Mouse (Mus musculus) urinary bladder, adult 18-20 months (tissue): ENCODE data around the gene Gm266.

Source experiments
- DNase-seq, 2 experiments: peaks; one replicate each; pipeline ENCODE4 v3.0.0; 2022; ENCODE audit warnings: low spot score in 2 of 2, mixed read lengths in 2 of 2

The Gm266 gene

GRCm38 (mm10) chr12:111503063-111503567, 17.5 kb upstream of the Gm266 start:
- no peak for DNase-seq

GRCm38 (mm10) chr12:111500725-111501124, 15.1 kb upstream of the Gm266 start:
- no peak for DNase-seq

GRCm38 (mm10) chr12:111499617-111500016, 14.0 kb upstream of the Gm266 start:
- no peak for DNase-seq

GRCm38 (mm10) chr12:111497076-111497475, 11.5 kb upstream of the Gm266 start:
- DNase-seq = no peak

- DNase-seq = no peak
These were observed 9.3 kb upstream of the Gm266 start for GRCm38 (mm10) chr12:111494931-111495330.

- no peak for DNase-seq
These were observed 3.7 kb upstream of the Gm266 start for GRCm38 (mm10) chr12:111489261-111489865.

GRCm38 (mm10) chr12:111486455-111486854, 832 bp upstream of the Gm266 start:
- DNase-seq = no peak

- DNase-seq = no peak
These were observed 474 bp downstream of the Gm266 start for GRCm38 (mm10) chr12:111485046-111485651.

GRCm38 (mm10) chr12:111479917-111480316, 5.7 kb downstream of the Gm266 start:
- no peak for DNase-seq

GRCm38 (mm10) chr12:111478924-111479323, 6.7 kb downstream of the Gm266 start:
- DNase-seq = no peak

GRCm38 (mm10) chr12:111474893-111475643, 10.6 kb downstream of the Gm266 start:
- peak in 1 of 2 experiments; percentile 70 for DNase-seq

- no peak for DNase-seq
These were observed 11.2 kb downstream of the Gm266 start for GRCm38 (mm10) chr12:111474384-111474783.

GRCm38 (mm10) chr12:111472886-111473285, 12.7 kb downstream of the Gm266 start:
- no peak for DNase-seq

- DNase-seq = no peak
These were observed 13.9 kb downstream of the Gm266 start for GRCm38 (mm10) chr12:111471721-111472120.

GRCm38 (mm10) chr12:111471119-111471518, 14.5 kb downstream of the Gm266 start:
- DNase-seq = no peak

- DNase-seq = no peak
These were observed 16.1 kb downstream of the Gm266 start for GRCm38 (mm10) chr12:111469507-111469906.

- no peak for DNase-seq
These were observed 17.4 kb downstream of the Gm266 start for GRCm38 (mm10) chr12:111468206-111468605.

GRCm38 (mm10) chr12:111466369-111466768, 19.3 kb downstream of the Gm266 start:
- DNase-seq = no peak

- no peak for DNase-seq
These were observed 22.1 kb downstream of the Gm266 start for GRCm38 (mm10) chr12:111463570-111463969.

- no peak for DNase-seq
These were observed 27.9 kb downstream of the Gm266 start for GRCm38 (mm10) chr12:111457742-111458141.

GRCm38 (mm10) chr12:111455860-111456259, 29.8 kb downstream of the Gm266 start:
- no peak for DNase-seq

- no peak for DNase-seq
These were observed 30.2 kb downstream of the Gm266 start for GRCm38 (mm10) chr12:111455311-111455846.
